Mouse (Mus musculus) right cerebral cortex, postnatal 10 days (tissue): Measurements from ENCODE around the gene Zdhhc13.

Source experiments
- DNase-seq, 2 experiments: peaks; one replicate each; pipeline ENCODE4 v3.0.0; 2021; ENCODE audit warnings: low spot score in 2 of 2

Zdhhc13 gene

DNA sequence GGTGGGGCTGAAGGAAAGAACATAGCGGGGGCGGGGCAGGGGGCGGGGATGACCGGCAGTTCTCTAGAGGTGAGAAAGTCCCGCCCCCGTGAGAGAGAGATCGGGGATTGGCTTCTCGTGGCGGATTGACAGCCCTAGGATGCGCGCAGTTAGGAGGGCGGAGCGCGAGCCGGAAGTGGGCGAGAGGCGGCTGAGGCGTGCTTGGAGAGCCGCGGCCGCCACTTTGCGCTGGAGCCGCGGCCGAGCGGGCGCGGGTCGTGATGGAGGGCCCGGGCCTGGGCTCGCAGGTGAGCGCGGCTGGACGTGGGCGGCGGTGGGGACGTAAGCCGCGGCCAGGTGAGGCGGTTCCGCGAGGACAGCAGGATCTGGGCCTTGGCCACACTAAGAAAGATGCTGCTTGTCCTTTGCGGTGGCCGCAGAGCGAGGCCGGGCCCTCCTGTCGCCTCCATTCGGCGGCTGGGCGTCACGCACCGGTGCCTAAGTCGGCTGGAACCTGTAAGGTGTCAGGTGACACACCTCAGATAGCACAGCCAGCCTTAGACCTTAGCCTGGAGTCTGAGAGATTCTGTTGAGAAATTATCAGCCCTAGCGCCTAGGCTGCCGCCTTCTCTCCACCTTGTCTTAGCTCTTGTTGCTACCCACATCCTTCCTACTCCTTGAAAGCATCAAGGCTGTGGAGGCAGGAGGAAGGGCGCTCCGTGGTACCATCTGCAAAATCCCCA lies at the start of gene Zdhhc13:
Gene Zdhhc13 (plus strand): TSS at position 153 of the 722 bp plus-strand sequence.
- DNase-seq: peak; percentile 96 to 97

DNA sequence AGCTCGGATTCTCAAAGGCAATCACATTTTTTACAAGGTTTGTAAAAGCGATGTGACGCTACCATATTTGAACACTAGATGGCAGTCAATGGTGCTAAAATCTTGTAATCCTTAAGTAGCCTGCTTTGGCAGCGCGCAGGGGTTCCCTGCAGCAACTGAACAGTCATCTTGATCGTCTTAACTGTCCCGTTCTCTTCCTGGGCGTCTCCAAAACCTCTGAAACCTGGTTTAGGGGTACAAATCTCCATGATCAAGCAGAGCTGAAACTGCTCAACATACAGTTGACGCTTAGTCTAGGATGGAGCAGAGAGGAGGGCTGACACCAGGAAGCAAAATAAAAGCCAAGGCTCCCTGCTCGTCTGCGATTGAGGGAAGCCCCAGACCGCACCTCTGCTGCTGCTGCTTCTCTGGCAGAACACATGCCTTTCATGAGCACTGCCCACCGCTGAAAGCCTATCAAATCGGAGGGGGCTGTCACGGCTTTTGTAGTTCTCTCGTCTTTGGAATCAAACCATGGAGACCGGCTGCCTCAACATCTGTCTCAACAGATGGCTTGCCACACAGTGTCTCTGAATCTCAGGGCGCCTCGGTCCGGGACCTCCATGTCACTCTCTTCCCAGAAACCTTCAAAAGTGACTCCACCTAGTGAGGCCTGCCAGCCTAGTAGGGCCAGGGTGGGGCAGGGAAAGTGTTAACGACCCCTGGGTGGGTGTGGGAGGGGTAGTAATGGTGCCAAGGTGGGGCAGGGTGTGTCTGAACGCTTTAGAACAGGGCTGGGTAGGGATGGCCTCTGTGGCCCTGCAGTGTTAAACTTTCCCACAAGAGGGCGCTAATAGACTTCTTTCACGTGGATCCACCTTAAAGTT lies 39.3 kb upstream of the Zdhhc13 start:
- DNase-seq: peak; percentile 88

DNA sequence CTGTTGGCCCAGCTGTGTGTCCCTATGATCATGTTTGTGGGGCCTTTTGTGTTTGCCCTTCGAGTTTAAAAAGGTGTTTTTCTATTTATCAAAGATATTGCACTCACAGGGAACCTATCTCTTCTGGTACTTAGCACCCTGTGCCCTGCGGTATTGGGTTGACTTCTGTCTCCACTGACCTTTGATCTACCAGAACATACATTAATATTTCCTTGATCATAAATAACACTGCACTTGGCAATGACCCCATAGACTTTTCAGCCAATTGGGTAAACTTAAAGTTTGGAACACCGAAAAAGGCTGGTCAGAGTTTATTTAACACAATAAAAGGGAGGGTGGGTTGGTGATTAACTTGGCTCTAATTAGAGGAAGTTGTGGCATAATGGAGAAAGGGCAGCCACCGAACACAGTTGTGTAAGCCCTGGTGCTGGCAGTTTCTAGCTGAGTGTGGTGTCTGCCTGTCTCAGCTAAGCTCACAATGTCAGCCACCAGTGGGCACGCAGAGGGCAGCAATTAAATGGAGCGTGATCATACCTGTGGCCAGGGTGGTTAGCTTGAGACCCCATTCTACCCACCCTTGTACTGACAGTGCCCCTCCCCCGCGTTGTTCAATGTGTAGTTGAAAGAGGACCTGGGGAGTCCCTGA lies 38.5 kb upstream of the Zdhhc13 start:
- peak; percentile 35 to 42 for DNase-seq

DNA sequence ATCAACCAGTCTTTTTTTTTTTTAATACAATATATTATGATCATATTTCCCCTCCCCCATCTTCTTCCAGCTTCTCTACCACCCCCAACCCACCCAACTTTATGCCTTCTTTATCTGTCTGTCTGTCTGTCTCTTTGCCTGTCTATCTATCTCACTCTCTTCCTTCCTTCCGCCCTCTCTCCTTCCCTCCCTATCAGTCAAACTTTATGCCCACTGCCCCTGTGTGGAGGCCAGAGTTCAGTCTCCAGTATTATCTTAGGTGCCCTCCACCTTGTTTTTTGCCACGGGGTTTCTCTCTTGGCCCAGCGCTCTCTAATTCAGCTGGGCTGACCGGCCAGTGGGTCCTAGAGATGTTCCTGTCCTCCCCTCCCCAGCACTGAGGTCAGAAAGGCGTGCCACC lies 37.6 kb upstream of the Zdhhc13 start:
- no peak for DNase-seq

DNA sequence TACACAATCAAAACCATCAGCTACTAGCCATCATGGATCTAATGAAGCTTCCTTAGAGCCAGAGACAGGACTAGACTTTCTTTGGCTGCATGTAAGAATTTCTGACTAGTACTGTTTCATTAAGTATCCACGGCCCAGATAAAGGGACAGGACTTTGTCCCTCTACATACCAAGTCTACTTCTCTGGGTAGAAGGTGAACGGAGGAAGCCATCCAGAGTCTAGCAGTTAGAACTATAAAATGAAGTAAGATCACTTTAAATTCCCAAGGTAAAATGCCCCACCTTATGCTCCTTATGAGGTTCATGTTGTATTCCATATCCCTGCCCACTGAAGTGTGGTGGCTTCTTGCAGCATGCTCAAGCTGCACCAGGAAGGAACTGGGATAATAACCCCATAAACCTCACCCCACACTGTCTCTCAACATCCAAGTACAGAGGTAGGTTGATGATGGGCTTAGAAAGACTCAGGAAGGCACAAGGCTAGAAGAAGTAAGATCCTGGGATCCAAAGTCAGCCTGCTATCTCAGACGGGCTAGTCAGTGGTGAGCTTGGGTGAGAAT lies 34.3 kb upstream of the Zdhhc13 start:
- DNase-seq: no peak

DNA sequence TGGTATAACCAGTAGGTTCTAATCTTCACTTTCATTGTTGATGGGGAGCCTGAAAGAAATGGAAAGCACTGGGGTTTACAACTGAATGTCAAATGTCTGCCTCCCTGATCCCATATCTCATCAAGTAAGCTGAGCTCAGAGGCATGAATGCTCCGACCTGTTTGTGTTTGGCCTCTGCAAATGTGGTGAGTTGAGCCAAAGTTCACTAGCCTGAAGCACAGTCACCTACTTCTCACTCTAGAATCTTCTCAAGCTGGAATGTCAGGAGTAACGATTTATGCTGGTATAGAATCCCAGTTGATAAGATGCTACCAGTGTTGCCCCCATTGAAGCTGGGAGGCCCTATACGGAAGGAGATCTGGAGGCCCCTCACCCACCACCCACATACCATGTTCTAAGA lies 33.0 kb upstream of the Zdhhc13 start:
- DNase-seq: no peak

DNA sequence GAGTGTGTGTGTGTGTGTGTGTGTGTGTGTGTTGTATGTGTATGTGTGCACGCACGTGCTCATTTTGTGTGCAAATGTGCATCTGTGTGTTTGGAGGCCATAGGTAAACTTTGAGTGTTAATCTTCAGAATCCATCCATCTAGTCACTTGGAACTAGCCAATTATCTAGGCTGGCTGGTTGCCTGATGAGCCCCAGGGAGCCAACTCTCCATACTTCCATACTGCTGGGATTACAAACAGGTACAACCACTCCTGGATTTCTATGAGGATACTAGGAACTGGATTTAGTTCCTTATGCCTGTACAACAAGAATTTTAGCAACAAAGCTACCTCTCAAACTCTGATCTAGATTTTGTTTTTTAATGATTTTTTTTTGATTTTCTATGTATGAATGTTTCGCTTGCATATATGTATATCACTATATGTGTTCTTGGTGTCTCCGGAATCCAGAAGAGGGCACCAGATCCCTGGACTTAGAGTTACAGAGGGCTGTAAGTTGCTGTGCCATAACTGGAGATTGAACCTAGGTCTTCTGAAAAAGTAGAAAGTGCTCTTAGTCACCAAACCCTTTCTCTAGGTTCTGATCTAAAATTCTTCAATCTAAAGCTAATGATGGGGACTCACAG lies 32.4 kb upstream of the Zdhhc13 start:
- DNase-seq: no peak

DNA sequence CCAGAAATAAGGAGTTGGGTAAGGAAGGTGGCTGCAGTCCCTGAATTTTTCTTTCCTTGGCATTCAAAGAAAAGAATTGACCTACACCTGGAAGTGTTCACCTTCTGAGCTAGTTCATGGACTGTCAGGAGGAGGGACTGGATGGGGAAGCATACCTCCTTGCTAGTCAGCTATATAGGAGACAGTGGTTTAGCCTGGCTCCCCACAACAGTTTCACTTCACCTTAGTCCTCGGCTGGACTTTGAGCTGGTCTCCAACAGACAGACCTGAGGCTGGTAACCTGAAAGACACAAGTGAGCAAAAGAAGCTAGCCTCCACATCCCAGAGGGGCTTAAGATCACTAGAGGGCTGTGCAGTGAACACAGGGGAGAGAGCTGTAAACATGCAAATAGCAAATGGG lies 30.7 kb upstream of the Zdhhc13 start:
- DNase-seq: no peak

DNA sequence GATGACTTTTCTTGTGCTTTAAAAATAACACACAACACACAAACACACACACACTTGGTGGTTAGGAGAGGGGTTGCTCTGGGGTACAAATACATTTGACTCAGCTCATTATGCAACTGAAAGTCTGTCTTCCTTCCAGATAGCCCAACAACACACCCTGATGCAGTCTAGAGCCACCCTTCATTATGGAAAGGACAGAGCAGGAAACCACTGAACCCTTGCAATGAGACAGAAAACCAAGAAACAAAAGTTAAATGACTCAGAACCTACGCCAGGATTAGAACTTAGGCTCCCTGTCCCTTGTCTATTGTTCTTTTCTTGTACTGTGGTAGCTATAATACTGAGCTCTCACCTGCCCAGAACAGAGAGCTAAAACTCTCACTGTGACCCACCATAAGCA lies 28.0 kb upstream of the Zdhhc13 start:
- no peak for DNase-seq

DNA sequence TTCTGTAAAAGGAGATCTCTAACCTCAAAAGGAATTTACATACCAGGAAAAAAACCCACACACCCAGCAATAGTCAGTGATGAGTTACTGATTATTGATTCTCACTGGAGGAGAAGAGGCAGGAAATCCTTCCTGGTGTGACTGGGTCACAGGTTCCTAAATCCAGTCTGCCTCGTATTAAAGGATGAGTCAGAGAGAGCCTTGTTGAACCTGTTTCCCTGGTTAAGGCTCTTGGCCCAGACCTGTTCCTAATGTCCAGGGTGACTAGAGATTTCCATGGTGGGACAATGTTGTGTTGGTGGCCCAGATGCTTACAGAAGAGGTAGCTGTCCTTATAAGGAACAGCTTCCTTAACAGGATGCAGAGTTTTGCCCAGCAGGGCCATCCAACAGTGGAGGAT lies 26.5 kb upstream of the Zdhhc13 start:
- DNase-seq: no peak

DNA sequence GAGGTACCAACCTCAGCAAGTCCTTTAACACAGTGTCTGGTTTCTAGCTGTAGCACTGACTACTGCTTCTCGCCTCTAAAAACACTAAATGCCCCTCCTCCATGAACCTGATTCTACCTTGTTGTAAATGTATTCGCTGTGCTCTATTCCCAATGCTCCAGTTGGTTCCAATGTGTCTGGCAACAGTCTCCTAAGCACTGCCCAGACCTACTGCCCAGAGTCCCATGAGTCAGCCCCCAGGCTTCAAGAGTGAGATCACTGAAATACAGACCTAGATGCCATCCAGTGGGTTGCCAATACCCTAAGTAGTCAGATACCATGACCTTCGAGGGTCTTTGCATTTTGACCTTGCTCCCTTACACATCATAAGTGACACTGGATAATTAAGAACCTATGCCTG lies 26.1 kb upstream of the Zdhhc13 start:
- no peak for DNase-seq

DNA sequence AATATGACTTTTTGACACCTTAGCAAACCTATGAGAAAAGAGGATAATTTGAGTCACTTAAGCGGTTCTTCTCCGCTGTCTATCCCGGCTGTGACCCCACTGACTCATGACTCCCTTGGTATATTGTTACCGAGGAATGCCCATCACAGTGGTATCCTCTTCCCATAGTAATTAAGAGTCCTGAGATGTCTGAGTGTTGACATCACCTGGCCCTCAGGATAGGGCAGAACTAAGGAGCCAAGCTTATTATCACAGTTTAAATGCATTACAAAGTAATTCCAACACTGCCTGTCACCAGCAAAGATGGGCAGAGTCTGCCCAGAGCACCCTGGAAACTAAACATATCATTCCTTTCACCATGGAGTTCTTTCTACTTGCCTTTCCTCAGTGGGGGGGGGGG lies 22.8 kb upstream of the Zdhhc13 start:
- no peak for DNase-seq

DNA sequence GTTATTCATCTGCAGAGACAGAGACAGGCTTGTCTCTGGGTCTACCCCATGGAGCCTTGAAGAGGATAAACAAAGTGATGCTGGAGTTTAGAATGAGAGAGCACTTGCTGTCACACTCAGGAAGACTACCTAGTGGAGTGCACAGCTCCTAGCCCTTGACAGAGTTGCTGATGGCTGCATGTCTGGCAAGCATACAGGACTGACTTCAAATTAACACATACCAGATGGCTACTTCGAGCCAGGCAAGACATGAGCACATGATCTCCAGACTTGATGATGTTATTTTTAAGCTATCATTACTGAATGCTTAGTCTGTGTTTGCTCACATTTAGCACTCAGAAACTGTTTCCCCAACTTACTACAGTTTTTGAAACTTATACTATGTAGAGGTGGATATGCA lies 19.1 kb upstream of the Zdhhc13 start:
- peak in 1 of 2 experiments; percentile 43 for DNase-seq

DNA sequence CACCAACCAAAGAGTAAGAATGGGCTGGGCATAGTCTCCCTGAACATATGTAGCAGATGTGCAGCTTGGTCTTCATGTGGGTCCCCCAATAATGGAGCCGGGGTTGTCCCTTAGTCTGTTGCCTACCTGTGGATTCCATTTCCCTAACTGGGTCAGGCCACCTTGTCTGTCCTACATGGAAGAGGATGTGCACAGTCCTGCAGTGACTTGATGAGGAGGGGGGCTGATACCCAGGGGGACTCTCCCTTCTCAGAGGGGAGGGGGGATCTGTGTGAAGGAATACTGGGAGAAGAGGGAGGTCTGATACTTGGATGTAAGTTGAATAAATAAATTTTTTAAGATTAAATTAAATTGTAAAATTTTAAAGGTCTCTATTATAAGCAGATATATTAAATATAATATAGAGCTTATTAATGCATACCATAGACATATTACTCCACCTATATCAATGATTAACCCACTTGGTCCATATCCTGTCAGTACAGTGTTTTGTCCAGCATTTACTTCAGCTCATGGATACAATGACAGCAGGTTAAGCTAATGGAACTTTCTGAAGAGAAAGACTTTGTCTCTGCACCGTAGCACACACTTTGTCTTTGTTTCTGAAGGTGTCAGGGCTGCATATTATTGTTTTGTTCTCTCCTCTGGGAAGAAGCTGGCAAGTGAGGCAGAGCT lies 16.6 kb upstream of the Zdhhc13 start:
- DNase-seq: no peak

DNA sequence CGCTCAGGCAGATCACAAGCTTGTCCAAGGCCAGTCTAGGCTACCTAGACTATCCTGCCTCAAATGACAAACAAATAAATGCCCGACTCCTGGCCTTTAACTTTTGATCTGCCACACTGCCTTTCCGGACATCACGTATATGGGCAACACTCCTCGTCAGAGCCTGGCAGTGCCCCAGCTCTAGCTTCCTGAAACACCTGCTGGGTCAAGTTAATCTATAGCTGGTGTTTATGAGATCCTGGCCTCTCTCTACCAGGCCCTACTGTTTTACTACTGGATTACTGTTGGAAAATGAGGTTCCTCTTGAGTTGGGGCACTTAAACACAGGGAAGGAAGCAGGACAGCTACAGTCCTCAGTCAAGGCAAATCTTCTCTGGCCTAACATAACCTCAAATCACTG lies 15.5 kb upstream of the Zdhhc13 start:
- DNase-seq: no peak

DNA sequence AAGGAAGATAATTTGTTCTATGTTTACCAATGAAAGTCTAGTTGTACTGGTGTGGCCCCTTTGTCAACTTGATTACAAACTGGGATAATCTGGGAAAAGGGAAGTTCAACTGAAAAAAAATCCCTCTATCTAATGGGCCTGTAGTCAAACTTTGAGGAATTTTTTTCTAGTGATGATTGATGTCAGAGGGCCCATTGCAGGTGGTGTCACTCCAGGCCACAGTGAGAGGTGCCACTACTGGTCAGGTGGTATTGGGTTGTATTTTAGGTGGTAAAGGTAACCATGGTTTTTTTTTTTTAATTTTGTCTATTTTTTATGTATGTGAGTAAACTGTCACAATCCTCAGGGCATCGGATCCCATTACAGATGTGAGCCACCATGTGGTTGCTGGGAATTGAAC lies 14.2 kb upstream of the Zdhhc13 start:
- no peak for DNase-seq

DNA sequence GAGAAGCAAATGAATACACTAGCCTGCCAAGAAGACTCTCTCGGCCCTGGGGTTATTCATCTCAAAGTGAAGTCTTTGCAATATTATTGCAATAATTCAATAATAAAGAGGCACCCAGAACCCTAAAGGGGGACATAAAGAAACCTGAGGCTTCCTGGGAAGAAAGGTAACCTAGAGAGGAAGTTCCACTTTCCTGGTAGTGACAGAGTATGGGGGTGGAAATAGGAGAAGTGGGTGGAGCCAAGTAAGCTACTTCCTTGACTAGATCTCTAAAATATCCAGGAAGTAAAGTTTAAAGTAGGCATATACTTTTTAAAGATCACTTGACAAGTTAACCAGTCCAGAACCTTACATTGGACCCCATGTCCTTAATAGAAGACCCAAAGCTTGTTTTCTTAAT lies 13.4 kb upstream of the Zdhhc13 start:
- no peak for DNase-seq

DNA sequence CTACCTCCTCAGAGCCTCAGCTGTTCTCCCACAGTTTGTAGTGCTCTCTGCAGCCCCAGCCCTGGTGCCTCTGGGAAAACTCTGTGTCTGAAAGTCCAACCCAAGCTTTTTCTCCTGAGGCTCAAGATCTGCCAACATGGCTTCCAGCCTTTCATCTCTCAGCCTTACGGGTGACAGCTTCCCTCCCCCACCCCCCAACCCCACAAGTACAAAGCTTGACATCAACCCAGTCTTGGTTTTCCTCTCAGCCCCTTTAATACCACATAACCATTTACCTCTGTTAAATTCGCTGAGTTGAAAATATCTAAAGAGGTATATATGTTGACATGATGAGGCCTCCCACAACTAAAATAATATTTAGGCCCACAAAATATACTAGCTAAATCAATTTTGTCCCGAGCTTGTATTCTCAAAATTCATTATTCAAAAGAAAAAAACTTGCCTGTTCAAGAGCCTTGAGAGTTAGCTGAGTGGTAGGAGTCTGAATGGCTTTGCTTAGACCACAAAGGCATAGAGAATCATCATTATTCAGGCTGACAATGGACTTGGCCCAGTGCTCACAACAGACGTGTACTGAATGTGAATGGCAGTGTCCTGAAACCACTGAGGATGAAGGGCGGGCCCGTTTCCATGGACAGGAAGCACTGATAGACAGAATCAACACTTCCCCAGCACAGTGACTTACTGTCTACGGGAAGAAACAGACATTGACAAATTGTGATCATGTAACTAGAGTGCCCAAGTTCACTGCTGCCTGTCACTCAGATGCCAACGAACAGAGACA lies 10.9 kb upstream of the Zdhhc13 start:
- peak; percentile 37 to 50 for DNase-seq

DNA sequence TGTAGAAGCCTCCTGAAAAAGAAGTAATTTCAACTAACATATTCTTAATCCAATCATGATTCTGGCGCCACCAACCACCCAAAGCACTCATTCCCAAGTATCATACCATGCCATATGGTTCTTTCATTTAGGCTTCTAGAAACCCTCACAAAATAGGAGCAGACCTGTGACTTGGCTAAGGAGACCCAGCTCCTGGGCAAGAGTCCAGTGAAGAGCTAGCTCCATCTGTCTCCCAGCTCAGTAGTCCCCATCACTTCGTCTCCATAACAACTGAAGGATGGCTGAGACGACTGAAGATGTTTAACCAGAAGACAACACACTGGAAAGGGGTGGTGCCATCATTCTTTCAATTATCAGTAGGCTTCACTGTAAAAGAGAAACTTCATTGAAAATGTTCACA lies 9.7 kb upstream of the Zdhhc13 start:
- DNase-seq: peak; percentile 74 to 84

DNA sequence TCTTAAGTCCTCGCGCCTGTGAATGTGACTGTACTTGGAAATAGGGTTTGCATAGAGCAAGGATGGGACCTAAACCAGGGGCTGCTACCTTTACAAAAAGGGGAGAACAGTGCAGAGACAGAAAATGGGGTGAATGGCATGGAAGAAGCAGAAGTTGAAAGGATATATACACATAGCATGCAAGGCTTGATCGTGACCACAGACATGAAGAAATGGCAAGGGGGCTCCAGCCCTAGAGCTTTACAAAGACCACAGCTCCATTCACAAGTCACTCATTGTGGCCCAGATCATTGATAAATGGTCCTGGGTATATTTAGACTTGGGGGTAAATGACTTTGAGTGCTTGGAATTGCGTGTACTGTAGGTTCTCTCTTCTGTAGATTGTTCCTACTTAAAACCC lies 6.4 kb upstream of the Zdhhc13 start:
- no peak for DNase-seq
